Mouse (Mus musculus): ENCODE data around the gene Serpinb1c.
"Not testable (repeated sequence)": the region's sequence is repeated elsewhere in the genome, so short reads cannot be mapped to it uniquely, and the experiment has no call there.

Serpinb1c gene

DNA sequence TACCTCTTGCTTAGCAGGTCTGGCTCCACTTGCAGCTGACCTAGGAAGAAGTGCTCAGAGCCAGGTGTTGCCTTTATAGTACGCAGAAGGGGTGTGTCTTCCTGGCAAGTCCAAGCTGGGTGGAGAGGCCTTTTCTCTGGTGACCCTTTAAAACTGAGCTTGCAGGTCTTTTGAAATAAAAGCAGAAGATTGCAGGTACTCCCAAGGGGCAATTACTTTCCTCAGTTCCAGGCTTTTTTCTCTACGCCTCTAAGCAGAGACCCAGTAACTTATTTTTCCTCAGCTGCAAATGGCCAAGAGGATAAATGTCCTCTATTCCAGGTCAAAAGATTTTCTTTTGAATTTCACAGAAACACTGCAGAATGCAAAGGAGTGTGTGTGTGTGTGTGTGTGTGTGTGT, at the start of gene Serpinb1c:
Gene Serpinb1c (minus strand): TSS at position 101 of the 400 bp plus-strand sequence.
- Histone ChIP-seq H3K27me3 (ENCODE audit: insufficient read depth, low read length) (no peaks in the 10 kb centered on the region), H3K9me3 (ENCODE audit: low read length) (no peaks in the 10 kb centered on the region), H3K4me3 (replicated peaks; ENCODE audit: low read length) (no peak within 1 kb of the TSS), H3K36me3 (ENCODE audit: insufficient read depth, low read length) (no peaks in the 10 kb centered on the region), H3K4me1 (replicated peaks; ENCODE audit: low read depth, low read length) (peaks cover 5% of the 10 kb centered on the region; the same call in 1 of the 2 replicates)
- TF ChIP-seq CTCF (conservative IDR thresholded peaks at IDR 0.05; ENCODE audit: low read length) (no peak), NANOG (IDR thresholded peaks at IDR 0.05; ENCODE audit: borderline replicate concordance, low read length) (no peak), POU5F1 (IDR thresholded peaks at IDR 0.05; ENCODE audit: borderline replicate concordance, low read length) (no peak)

DNA sequence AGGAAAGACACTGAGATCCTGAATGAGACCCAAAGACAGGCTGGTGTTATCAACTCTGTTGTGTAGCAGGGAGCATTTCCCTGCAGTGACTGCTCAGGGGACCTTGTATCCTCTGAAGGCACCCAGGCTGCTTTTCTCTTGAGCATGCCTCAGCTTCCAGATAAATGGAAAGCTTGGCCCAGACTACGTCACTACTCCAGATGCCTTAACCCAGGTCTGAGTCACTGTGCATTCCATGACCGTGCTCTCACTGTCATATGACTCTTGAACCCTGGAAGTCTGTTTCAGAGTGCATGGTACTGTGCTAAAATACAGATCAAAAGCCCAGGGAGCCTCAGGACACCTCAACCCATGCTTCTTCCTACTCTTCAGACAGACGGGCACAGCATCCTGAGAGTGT, 41.2 kb upstream of the Serpinb1c start:
- H3K36me3 ChIP-seq (ENCODE audit: insufficient read depth, low read length); H3K4me1 ChIP-seq (replicated peaks; ENCODE audit: low read depth, low read length); H3K4me3 ChIP-seq (replicated peaks; ENCODE audit: low read length); H3K27me3 ChIP-seq (ENCODE audit: insufficient read depth, low read length): not testable (repeated sequence)
- peaks cover 64% of the 10 kb centered on the region for H3K9me3 ChIP-seq (ENCODE audit: low read length)

DNA sequence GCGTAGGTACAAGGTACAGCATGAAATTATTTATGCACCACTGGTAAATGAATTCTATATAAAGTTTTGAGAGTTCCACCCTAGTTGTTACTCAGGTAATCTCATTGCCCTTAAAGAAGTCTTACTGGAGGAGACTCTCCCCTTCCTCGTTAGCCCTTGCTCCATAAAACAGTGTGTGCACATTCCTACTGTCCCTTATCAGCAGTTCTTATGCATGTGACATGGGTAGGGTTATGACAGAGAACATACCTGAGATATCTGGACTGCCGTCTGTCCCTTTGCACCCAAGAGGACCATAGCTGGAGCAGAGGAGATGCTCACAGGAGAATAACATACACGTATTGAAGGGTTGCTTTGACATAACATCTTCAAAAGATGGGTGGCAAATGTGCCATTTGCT, 40.3 kb upstream of the Serpinb1c start:
- H3K4me3 ChIP-seq (replicated peaks; ENCODE audit: low read length); H3K36me3 ChIP-seq (ENCODE audit: insufficient read depth, low read length); H3K4me1 ChIP-seq (replicated peaks; ENCODE audit: low read depth, low read length); H3K27me3 ChIP-seq (ENCODE audit: insufficient read depth, low read length): not testable (repeated sequence)
- H3K9me3 ChIP-seq (ENCODE audit: low read length): peaks cover 55% of the 10 kb centered on the region

GRCm38 (mm10) chr13:32934706-32935381, 36.8 kb upstream of the Serpinb1c start:
- Histone ChIP-seq H3K4me3 (replicated peaks; ENCODE audit: low read length) (no peak overlapping the region), H3K36me3 (ENCODE audit: insufficient read depth, low read length) (no peaks in the 10 kb centered on the region)
- TF ChIP-seq POU5F1 (IDR thresholded peaks at IDR 0.05; ENCODE audit: borderline replicate concordance, low read length): no peak
- no peak for TF ChIP-seq CTCF (conservative IDR thresholded peaks at IDR 0.05; ENCODE audit: low read length)

GRCm38 (mm10) chr13:32929107-32929750, 31.2 kb upstream of the Serpinb1c start:
- Histone ChIP-seq H3K4me3 (replicated peaks; ENCODE audit: low read length) (no peak overlapping the region), H3K27me3 (ENCODE audit: insufficient read depth, low read length) (no peaks in the 10 kb centered on the region)
- TF ChIP-seq POU5F1 (IDR thresholded peaks at IDR 0.05; ENCODE audit: borderline replicate concordance, low read length) (no peak), CTCF (conservative IDR thresholded peaks at IDR 0.05; ENCODE audit: low read length) (no peak), NANOG (IDR thresholded peaks at IDR 0.05; ENCODE audit: borderline replicate concordance, low read length) (no peak)

More at GRCm38 (mm10) chr13:32934706-32935381, 36.8 kb upstream of the Serpinb1c start:
- no peaks in the 10 kb centered on the region for H3K4me1 ChIP-seq (replicated peaks; ENCODE audit: low read depth, low read length)
- no peaks in the 10 kb centered on the region for H3K27me3 ChIP-seq (ENCODE audit: insufficient read depth, low read length)
- H3K9me3 ChIP-seq (ENCODE audit: low read length): peaks cover 43% of the 10 kb centered on the region

GRCm38 (mm10) chr13:32927241-32927640, 29.2 kb upstream of the Serpinb1c start:
- Histone ChIP-seq H3K4me3 (replicated peaks; ENCODE audit: low read length) (no peak overlapping the region), H3K9me3 (ENCODE audit: low read length) (no peaks in the 10 kb centered on the region), H3K4me1 (replicated peaks; ENCODE audit: low read depth, low read length) (no peaks in the 10 kb centered on the region), H3K36me3 (ENCODE audit: insufficient read depth, low read length) (no peaks in the 10 kb centered on the region), H3K27me3 (ENCODE audit: insufficient read depth, low read length) (no peaks in the 10 kb centered on the region)
- TF ChIP-seq POU5F1 (IDR thresholded peaks at IDR 0.05; ENCODE audit: borderline replicate concordance, low read length) (no peak), CTCF (conservative IDR thresholded peaks at IDR 0.05; ENCODE audit: low read length) (no peak), NANOG (IDR thresholded peaks at IDR 0.05; ENCODE audit: borderline replicate concordance, low read length) (no peak)

More at GRCm38 (mm10) chr13:32929107-32929750, 31.2 kb upstream of the Serpinb1c start:
- Histone ChIP-seq H3K9me3 (ENCODE audit: low read length) (no peaks in the 10 kb centered on the region), H3K4me1 (replicated peaks; ENCODE audit: low read depth, low read length) (no peaks in the 10 kb centered on the region), H3K36me3 (ENCODE audit: insufficient read depth, low read length) (no peaks in the 10 kb centered on the region)

GRCm38 (mm10) chr13:32926661-32927060, 28.6 kb upstream of the Serpinb1c start:
- TF ChIP-seq NANOG (IDR thresholded peaks at IDR 0.05; ENCODE audit: borderline replicate concordance, low read length): no peak
- no peak for TF ChIP-seq POU5F1 (IDR thresholded peaks at IDR 0.05; ENCODE audit: borderline replicate concordance, low read length)
- TF ChIP-seq CTCF (conservative IDR thresholded peaks at IDR 0.05; ENCODE audit: low read length): no peak
- H3K4me3 ChIP-seq (replicated peaks; ENCODE audit: low read length): no peak overlapping the region
- H3K27me3 ChIP-seq (ENCODE audit: insufficient read depth, low read length): no peaks in the 10 kb centered on the region
- no peaks in the 10 kb centered on the region for H3K36me3 ChIP-seq (ENCODE audit: insufficient read depth, low read length)
- no peaks in the 10 kb centered on the region for H3K4me1 ChIP-seq (replicated peaks; ENCODE audit: low read depth, low read length)
- no peaks in the 10 kb centered on the region for H3K9me3 ChIP-seq (ENCODE audit: low read length)

- H3K4me3 ChIP-seq (replicated peaks; ENCODE audit: low read length): no peak overlapping the region
- H3K4me1 ChIP-seq (replicated peaks; ENCODE audit: low read depth, low read length): no peaks in the 10 kb centered on the region
- no peaks in the 10 kb centered on the region for H3K9me3 ChIP-seq (ENCODE audit: low read length)
- no peak for TF ChIP-seq POU5F1 (IDR thresholded peaks at IDR 0.05; ENCODE audit: borderline replicate concordance, low read length)
- no peak for TF ChIP-seq CTCF (conservative IDR thresholded peaks at IDR 0.05; ENCODE audit: low read length)
- no peak for TF ChIP-seq NANOG (IDR thresholded peaks at IDR 0.05; ENCODE audit: borderline replicate concordance, low read length)
- H3K27me3 ChIP-seq (ENCODE audit: insufficient read depth, low read length): no peaks in the 10 kb centered on the region
- no peaks in the 10 kb centered on the region for H3K36me3 ChIP-seq (ENCODE audit: insufficient read depth, low read length)
Observed at GRCm38 (mm10) chr13:32924578-32925360, 26.8 kb upstream of the Serpinb1c start.
